Mouse (Mus musculus) erythroblast, embryonic 14.5 days (primary cell): ENCODE measurements around the gene Mdp1.

Source experiments
- GATA1 ChIP-seq: IDR thresholded peaks from 2 replicates; pipeline ENCODE4 v1.6.1; 2012; ENCODE audit warnings: low read length, inconsistent platforms, mixed read lengths
- TAL1 ChIP-seq: IDR thresholded peaks from 3 replicates; pipeline ENCODE4 v1.6.1; 2012; ENCODE audit warnings: low read length, inconsistent platforms, mixed read lengths

DNA sequence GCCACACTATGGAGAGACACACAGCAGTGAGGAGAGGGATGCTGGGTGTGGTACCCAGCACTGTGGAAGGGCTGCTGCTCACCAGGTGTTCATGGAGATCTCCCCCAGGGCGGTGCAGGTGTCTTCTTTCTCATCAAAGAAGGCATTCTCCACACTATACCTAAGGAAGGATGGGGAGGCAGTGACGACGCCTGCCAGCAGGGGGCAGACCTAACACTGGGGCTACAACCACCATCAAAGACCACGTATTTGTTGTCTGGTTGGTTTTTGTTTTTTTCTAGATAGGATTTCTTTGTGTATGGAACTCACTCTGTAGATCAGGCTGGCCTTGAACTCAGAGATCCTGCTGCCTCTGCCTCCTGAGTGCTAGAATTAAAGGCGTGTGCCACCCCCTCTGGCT lies 31.0 kb downstream of the Mdp1 start:
- TF ChIP-seq GATA1 (no peak), TAL1 (no peak)
